Comparison of ENCODE assay signal across 30 mouse cellular contexts in genomic region chr5:12451089-12451488, GRCm38 (mm10).
"Had no signal": no experiment of that assay in that cellular context is flagged by ENCODE, and none has a peak within 500 bp of the region (broad histone marks: within the 10 kb centered on the region; RNA-seq: fewer than 3 reads in every experiment).

No protein-coding gene starts in this region.

- H3K9ac ChIP-seq: limb, embryonic 12.5 days; limb, embryonic 13.5 days; limb, embryonic 15.5 days; liver, embryonic 12.5 days; liver, embryonic 13.5 days; liver, embryonic 14.5 days; liver, embryonic 15.5 days; liver, postnatal 0 days; lung, embryonic 14.5 days; lung, embryonic 15.5 days; midbrain, embryonic 12.5 days; midbrain, embryonic 13.5 days; midbrain, embryonic 15.5 days had no signal

- H3K4me3 ChIP-seq: left cerebral cortex, adult 2 months; limb, embryonic 10.5 days; limb, embryonic 12.5 days; limb, embryonic 13.5 days; limb, embryonic 15.5 days; liver, embryonic 12.5 days; liver, embryonic 13.5 days; liver, embryonic 15.5 days; lung, embryonic 15.5 days; megakaryocyte, embryonic 14.5 days; midbrain, embryonic 10.5 days; midbrain, embryonic 12.5 days; midbrain, embryonic 13.5 days; midbrain, embryonic 15.5 days; myocyte had no signal

- H3K27me3 ChIP-seq: limb, embryonic 12.5 days; limb, embryonic 13.5 days; limb, embryonic 15.5 days; liver, embryonic 12.5 days; liver, embryonic 13.5 days; liver, embryonic 15.5 days; lung, embryonic 15.5 days; megakaryocyte, embryonic 14.5 days; midbrain, embryonic 12.5 days; midbrain, embryonic 13.5 days; midbrain, embryonic 15.5 days had no signal

- H3K4me2 ChIP-seq: limb, embryonic 12.5 days; limb, embryonic 13.5 days; limb, embryonic 15.5 days; liver, embryonic 11.5 days; liver, embryonic 12.5 days; liver, embryonic 13.5 days; liver, embryonic 15.5 days; lung, embryonic 14.5 days; lung, embryonic 15.5 days; midbrain, embryonic 11.5 days; midbrain, embryonic 12.5 days; midbrain, embryonic 13.5 days; midbrain, embryonic 15.5 days had no signal

- H3K4me1 ChIP-seq: limb, embryonic 12.5 days; limb, embryonic 13.5 days; limb, embryonic 15.5 days; liver, embryonic 12.5 days; liver, embryonic 13.5 days; liver, embryonic 15.5 days; lung, embryonic 15.5 days; megakaryocyte, embryonic 14.5 days; midbrain, embryonic 10.5 days; midbrain, embryonic 12.5 days; midbrain, embryonic 13.5 days; midbrain, embryonic 15.5 days had no signal

- DNase-seq: left cerebral cortex, postnatal 4 days; liver; liver, embryonic 13.5 days; liver, postnatal 0 days; lung, adult 18-20 months; lung, adult 2 months; lung, embryonic 14.5 days; lung, postnatal 10 days; lung, postnatal 14 days; lung, postnatal 36 days; lung, postnatal 4 days; midbrain, embryonic 14.5 days had no signal

- H3K27ac ChIP-seq: left cerebral cortex, adult 2 months; limb, embryonic 10.5 days; limb, embryonic 12.5 days; limb, embryonic 13.5 days; limb, embryonic 15.5 days; liver, embryonic 12.5 days; liver, embryonic 13.5 days; liver, embryonic 14.5 days; liver, embryonic 15.5 days; lung, embryonic 15.5 days; macrophage; midbrain, embryonic 10.5 days; midbrain, embryonic 12.5 days; midbrain, embryonic 13.5 days; midbrain, embryonic 15.5 days had no signal

- H3K36me3 ChIP-seq: limb, embryonic 10.5 days; limb, embryonic 12.5 days; limb, embryonic 13.5 days; limb, embryonic 15.5 days; liver, embryonic 12.5 days; liver, embryonic 13.5 days; liver, embryonic 15.5 days; lung, embryonic 15.5 days; midbrain, embryonic 10.5 days; midbrain, embryonic 12.5 days; midbrain, embryonic 13.5 days; midbrain, embryonic 15.5 days had no signal

- H3K9me3 ChIP-seq: limb, embryonic 10.5 days; limb, embryonic 12.5 days; limb, embryonic 13.5 days; limb, embryonic 15.5 days; liver, embryonic 12.5 days; liver, embryonic 15.5 days; lung, embryonic 15.5 days; megakaryocyte, embryonic 14.5 days; midbrain, embryonic 10.5 days; midbrain, embryonic 12.5 days; midbrain, embryonic 13.5 days; midbrain, embryonic 15.5 days had no signal
